Mouse (Mus musculus): Measurements from ENCODE around the gene Catsperg1. TPM values are rescaled to one million over a fixed set of nuclear protein-coding genes. Genes with fewer than 3 reads are reported as not detected.
"Not testable (repeated sequence)": the region's sequence is repeated elsewhere in the genome, so short reads cannot be mapped to it uniquely, and the experiment has no call there.

Catsperg1 gene
- polyA plus RNA-seq, 1 experiment from 2014 or later: 0.41 TPM

- Histone ChIP-seq H3K36me3 (ENCODE audit: control insufficient read depth, insufficient read depth, low read length) (no peaks in the 10 kb centered on the region), H3K4me1 (ENCODE audit: control insufficient read depth, insufficient read depth, low read length) (peaks cover 5% of the 10 kb centered on the region; the same call in 1 of the 2 replicates), H3K27ac (ENCODE audit: low read length) (no peak overlapping the region), H3K9me3 (replicated peaks; ENCODE audit: control insufficient read depth, low read length) (peaks cover 8% of the 10 kb centered on the region), H3K27me3 (ENCODE audit: control insufficient read depth, insufficient read depth, low read length) (no peaks in the 10 kb centered on the region), H3K4me2 (ENCODE audit: low read depth, low read length) (no peak overlapping the region), H3K9ac (ENCODE audit: low read length) (no peak overlapping the region), H3K4me3 (replicated peaks; ENCODE audit: low read length) (no peak overlapping the region)
- ATAC-seq (ENCODE audit: insufficient read depth, low FRiP score): no peak
- WGBS: 46% methylated on average over 2 of the region's 2 CpGs
Measured at GRCm38 (mm10) chr7:29214236-29214635, 401 bp upstream of the Catsperg1 start.

GRCm38 (mm10) chr7:29212775-29213560, 867 bp downstream of the Catsperg1 start:
- 0 out of 2 replicates have a peak overlapping the region, but pooled peaks have one; percentile 24 for H3K4me2 ChIP-seq (ENCODE audit: low read depth, low read length)
- not testable (repeated sequence) for H3K9me3 ChIP-seq (replicated peaks; ENCODE audit: control insufficient read depth, low read length); H3K4me3 ChIP-seq (replicated peaks; ENCODE audit: low read length); H3K4me1 ChIP-seq (ENCODE audit: control insufficient read depth, insufficient read depth, low read length); H3K9ac ChIP-seq (ENCODE audit: low read length); H3K27me3 ChIP-seq (ENCODE audit: control insufficient read depth, insufficient read depth, low read length); H3K27ac ChIP-seq (ENCODE audit: low read length); ATAC-seq (ENCODE audit: insufficient read depth, low FRiP score); H3K36me3 ChIP-seq (ENCODE audit: control insufficient read depth, insufficient read depth, low read length)
- WGBS: 20% methylated on average over 40 of the region's 40 CpGs

GRCm38 (mm10) chr7:29212199-29212765, 1.6 kb downstream of the Catsperg1 start:
- peaks cover 5% of the 10 kb centered on the region; the same call in 1 of the 2 replicates for H3K4me1 ChIP-seq (ENCODE audit: control insufficient read depth, insufficient read depth, low read length)
- H3K9me3 ChIP-seq (replicated peaks; ENCODE audit: control insufficient read depth, low read length): peaks cover 7% of the 10 kb centered on the region; the same call in 1 of the 2 replicates
- 18% methylated on average over 26 of the region's 26 CpGs for WGBS
- H3K36me3 ChIP-seq (ENCODE audit: control insufficient read depth, insufficient read depth, low read length): no peaks in the 10 kb centered on the region
- H3K4me2 ChIP-seq (ENCODE audit: low read depth, low read length): peak overlapping the region; percentile 55
- H3K4me3 ChIP-seq (replicated peaks; ENCODE audit: low read length): peak overlapping the region; percentile 40
- ATAC-seq (ENCODE audit: insufficient read depth, low FRiP score): no peak
- no peaks in the 10 kb centered on the region for H3K27me3 ChIP-seq (ENCODE audit: control insufficient read depth, insufficient read depth, low read length)
- H3K9ac ChIP-seq (ENCODE audit: low read length): peak overlapping the region; percentile 49; the same call in 1 of the 2 replicates
- H3K27ac ChIP-seq (ENCODE audit: low read length): peak overlapping the region; percentile 66; the same call in 1 of the 2 replicates

- H3K9me3 ChIP-seq (replicated peaks; ENCODE audit: control insufficient read depth, low read length): peaks cover 7% of the 10 kb centered on the region; the same call in 1 of the 2 replicates
- H3K9ac ChIP-seq (ENCODE audit: low read length): peak overlapping the region; percentile 49
- no peaks in the 10 kb centered on the region for H3K36me3 ChIP-seq (ENCODE audit: control insufficient read depth, insufficient read depth, low read length)
- no peaks in the 10 kb centered on the region for H3K27me3 ChIP-seq (ENCODE audit: control insufficient read depth, insufficient read depth, low read length)
- WGBS: 5% methylated on average over 34 of the region's 34 CpGs
- peak overlapping the region; percentile 55 for H3K4me2 ChIP-seq (ENCODE audit: low read depth, low read length)
- peak; percentile 90 for ATAC-seq (ENCODE audit: insufficient read depth, low FRiP score)
- peak overlapping the region; percentile 40 for H3K4me3 ChIP-seq (replicated peaks; ENCODE audit: low read length)
- peak overlapping the region; percentile 66 for H3K27ac ChIP-seq (ENCODE audit: low read length)
- peaks cover 5% of the 10 kb centered on the region; the same call in 1 of the 2 replicates for H3K4me1 ChIP-seq (ENCODE audit: control insufficient read depth, insufficient read depth, low read length)
Measured at GRCm38 (mm10) chr7:29211415-29212198, 2.2 kb downstream of the Catsperg1 start.

- peak overlapping the region; percentile 40 for H3K4me3 ChIP-seq (replicated peaks; ENCODE audit: low read length)
- not testable (repeated sequence) for H3K36me3 ChIP-seq (ENCODE audit: control insufficient read depth, insufficient read depth, low read length); H3K27me3 ChIP-seq (ENCODE audit: control insufficient read depth, insufficient read depth, low read length); H3K4me1 ChIP-seq (ENCODE audit: control insufficient read depth, insufficient read depth, low read length); H3K9me3 ChIP-seq (replicated peaks; ENCODE audit: control insufficient read depth, low read length)
- peak overlapping the region; percentile 66 for H3K27ac ChIP-seq (ENCODE audit: low read length)
- peak overlapping the region; percentile 55 for H3K4me2 ChIP-seq (ENCODE audit: low read depth, low read length)
- WGBS: 17% methylated on average over 15 of the region's 15 CpGs
- peak; percentile 55 for ATAC-seq (ENCODE audit: insufficient read depth, low FRiP score)
- peak overlapping the region; percentile 49; the same call in 1 of the 2 replicates for H3K9ac ChIP-seq (ENCODE audit: low read length)
Measured at GRCm38 (mm10) chr7:29211013-29211412, 2.8 kb downstream of the Catsperg1 start.

- H3K36me3 ChIP-seq (ENCODE audit: control insufficient read depth, insufficient read depth, low read length): no peaks in the 10 kb centered on the region
- H3K27me3 ChIP-seq (ENCODE audit: control insufficient read depth, insufficient read depth, low read length): no peaks in the 10 kb centered on the region
- ATAC-seq (ENCODE audit: insufficient read depth, low FRiP score): no peak
- no peak overlapping the region for H3K4me2 ChIP-seq (ENCODE audit: low read depth, low read length)
- H3K4me1 ChIP-seq (ENCODE audit: control insufficient read depth, insufficient read depth, low read length): no peaks in the 10 kb centered on the region
- H3K9ac ChIP-seq (ENCODE audit: low read length): no peak overlapping the region
- H3K9me3 ChIP-seq (replicated peaks; ENCODE audit: control insufficient read depth, low read length): no peaks in the 10 kb centered on the region
- 70% methylated on average over 6 of the region's 6 CpGs for WGBS
- no peak overlapping the region for H3K27ac ChIP-seq (ENCODE audit: low read length)
- no peak overlapping the region for H3K4me3 ChIP-seq (replicated peaks; ENCODE audit: low read length)
Measured at GRCm38 (mm10) chr7:29202577-29202976, 11.3 kb downstream of the Catsperg1 start.

GRCm38 (mm10) chr7:29194230-29194629, 19.6 kb downstream of the Catsperg1 start:
- not testable (repeated sequence) for H3K36me3 ChIP-seq (ENCODE audit: control insufficient read depth, insufficient read depth, low read length); H3K27ac ChIP-seq (ENCODE audit: low read length); H3K9me3 ChIP-seq (replicated peaks; ENCODE audit: control insufficient read depth, low read length); H3K4me3 ChIP-seq (replicated peaks; ENCODE audit: low read length); H3K4me1 ChIP-seq (ENCODE audit: control insufficient read depth, insufficient read depth, low read length); H3K9ac ChIP-seq (ENCODE audit: low read length); H3K27me3 ChIP-seq (ENCODE audit: control insufficient read depth, insufficient read depth, low read length); H3K4me2 ChIP-seq (ENCODE audit: low read depth, low read length)
- 69% methylated on average over 1 of the region's 1 CpGs for WGBS
- peak; percentile 41; the same call in 1 of the 2 replicates for ATAC-seq (ENCODE audit: insufficient read depth, low FRiP score)

- not testable (repeated sequence) for H3K27me3 ChIP-seq (ENCODE audit: control insufficient read depth, insufficient read depth, low read length); H3K9ac ChIP-seq (ENCODE audit: low read length); ATAC-seq (ENCODE audit: insufficient read depth, low FRiP score); H3K27ac ChIP-seq (ENCODE audit: low read length); H3K4me3 ChIP-seq (replicated peaks; ENCODE audit: low read length); H3K36me3 ChIP-seq (ENCODE audit: control insufficient read depth, insufficient read depth, low read length); H3K9me3 ChIP-seq (replicated peaks; ENCODE audit: control insufficient read depth, low read length); H3K4me2 ChIP-seq (ENCODE audit: low read depth, low read length)
- peaks cover 16% of the 10 kb centered on the region for H3K4me1 ChIP-seq (ENCODE audit: control insufficient read depth, insufficient read depth, low read length)
- whole genome bisulfite sequencing: 84% methylated on average over 4 of the region's 4 CpGs
Measured at GRCm38 (mm10) chr7:29181323-29181722, 32.5 kb downstream of the Catsperg1 start.

Measured in stomach, embryonic 16.5 days (tissue).